Mouse (Mus musculus): ENCODE data around the gene Prrt3. TPM values are rescaled to one million over a fixed set of nuclear protein-coding genes. Genes with fewer than 3 reads are reported as not detected.

The Prrt3 gene
- polyA plus RNA-seq, 1 experiment from 2014 or later: 0.05 TPM

GRCm38 (mm10) chr6:113468512-113468911 lies 33.2 kb downstream of the Prrt3 start:
- Histone ChIP-seq H3K36me3 (ENCODE audit: insufficient read depth) (no peaks in the 10 kb centered on the region), H3K9me3 (ENCODE audit: low read depth, low read length) (no peaks in the 10 kb centered on the region), H3K4me1 (ENCODE audit: insufficient read depth) (no peaks in the 10 kb centered on the region), H3K4me3 (ENCODE audit: low read depth, low read length) (no peak overlapping the region), H3K27me3 (ENCODE audit: insufficient read depth, low read length) (peaks cover 12% of the 10 kb centered on the region; the same call in 1 of the 2 replicates), H3K27ac (ENCODE audit: low read depth) (no peak overlapping the region), H3K9ac (no peak overlapping the region), H3K4me2 (peak overlapping the region; percentile 72; the same call in 1 of the 2 replicates)
- DNase-seq: no peak
- 65% methylated on average over 3 of the region's 3 CpGs for WGBS
- no peak for ATAC-seq (ENCODE audit: insufficient read depth)
- no peak for TF ChIP-seq CTCF (IDR thresholded peaks at IDR 0.05; ENCODE audit: low read depth)

GRCm38 (mm10) chr6:113465602-113466001 lies 36.1 kb downstream of the Prrt3 start:
- Histone ChIP-seq H3K36me3 (ENCODE audit: insufficient read depth) (no peaks in the 10 kb centered on the region), H3K9ac (no peak overlapping the region), H3K4me2 (no peak overlapping the region), H3K27ac (ENCODE audit: low read depth) (no peak overlapping the region), H3K9me3 (ENCODE audit: low read depth, low read length) (no peaks in the 10 kb centered on the region), H3K4me1 (ENCODE audit: insufficient read depth) (no peaks in the 10 kb centered on the region), H3K27me3 (ENCODE audit: insufficient read depth, low read length) (peaks cover 11% of the 10 kb centered on the region; the same call in 1 of the 2 replicates), H3K4me3 (ENCODE audit: low read depth, low read length) (no peak overlapping the region)
- TF ChIP-seq CTCF (IDR thresholded peaks at IDR 0.05; ENCODE audit: low read depth): peak; percentile 49
- DNase-seq: peak; percentile 34
- no peak for ATAC-seq (ENCODE audit: insufficient read depth)
- WGBS: 48% methylated on average over 5 of the region's 5 CpGs

- no peak overlapping the region for H3K9ac ChIP-seq
- no peak for TF ChIP-seq CTCF (IDR thresholded peaks at IDR 0.05; ENCODE audit: low read depth)
- no peaks in the 10 kb centered on the region for H3K36me3 ChIP-seq (ENCODE audit: insufficient read depth)
- WGBS: 60% methylated on average over 7 of the region's 7 CpGs
- no peak overlapping the region for H3K27ac ChIP-seq (ENCODE audit: low read depth)
- H3K9me3 ChIP-seq (ENCODE audit: low read depth, low read length): no peaks in the 10 kb centered on the region
- no peaks in the 10 kb centered on the region for H3K4me1 ChIP-seq (ENCODE audit: insufficient read depth)
- no peak for DNase-seq
- ATAC-seq (ENCODE audit: insufficient read depth): no peak
- no peak overlapping the region for H3K4me3 ChIP-seq (ENCODE audit: low read depth, low read length)
- H3K27me3 ChIP-seq (ENCODE audit: insufficient read depth, low read length): no peaks in the 10 kb centered on the region
- no peak overlapping the region for H3K4me2 ChIP-seq
Observed at GRCm38 (mm10) chr6:113464040-113464439, 37.7 kb downstream of the Prrt3 start.

GRCm38 (mm10) chr6:113458635-113459034 lies 43.1 kb downstream of the Prrt3 start:
- H3K27me3 ChIP-seq (ENCODE audit: insufficient read depth, low read length): no peaks in the 10 kb centered on the region
- 40% methylated on average over 10 of the region's 10 CpGs for WGBS
- peak overlapping the region; percentile 42 for H3K9ac ChIP-seq
- peak overlapping the region; percentile 54 for H3K4me2 ChIP-seq
- no peaks in the 10 kb centered on the region for H3K4me1 ChIP-seq (ENCODE audit: insufficient read depth)
- no peak for TF ChIP-seq CTCF (IDR thresholded peaks at IDR 0.05; ENCODE audit: low read depth)
- H3K36me3 ChIP-seq (ENCODE audit: insufficient read depth): no peaks in the 10 kb centered on the region
- no peaks in the 10 kb centered on the region for H3K9me3 ChIP-seq (ENCODE audit: low read depth, low read length)
- peak overlapping the region; percentile 19 for H3K4me3 ChIP-seq (ENCODE audit: low read depth, low read length)
- H3K27ac ChIP-seq (ENCODE audit: low read depth): 0 out of 2 replicates have a peak overlapping the region, but pooled peaks have one; percentile 42
- DNase-seq (peak; percentile 55), ATAC-seq (ENCODE audit: insufficient read depth) (peak; percentile 94)

DNA sequence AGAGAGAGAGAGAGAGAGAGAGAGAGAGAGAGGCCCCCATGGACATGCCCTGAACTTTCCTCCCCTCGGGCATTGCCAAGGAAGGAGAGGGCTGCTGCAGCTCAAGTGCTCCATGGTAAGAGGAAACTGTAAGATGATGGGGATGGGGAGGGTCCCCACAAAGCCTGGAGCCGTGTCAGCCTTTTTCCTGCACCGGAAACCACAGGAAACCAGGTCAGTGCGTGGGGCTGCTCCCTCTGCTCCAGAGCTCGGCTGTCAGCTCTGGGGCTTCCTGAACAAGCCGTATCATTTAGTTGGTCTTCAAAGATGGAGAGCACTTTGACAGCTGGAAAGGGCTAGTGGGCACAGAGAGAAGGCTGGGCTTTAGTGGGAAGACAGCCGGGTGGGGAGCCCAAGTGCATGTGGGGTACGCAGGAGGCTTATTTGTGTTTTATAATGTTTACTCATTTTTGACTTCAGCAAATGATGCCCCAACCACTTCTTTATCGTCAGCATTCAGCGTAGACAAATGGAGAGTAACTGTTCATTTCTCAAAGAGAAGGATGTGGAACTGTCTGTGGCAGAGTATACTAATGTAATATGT lies 43.7 kb downstream of the Prrt3 start, which contains the start of gene Il17re:
TSS of gene Il17re (plus strand) at position 533 of the 583 bp plus-strand sequence.
- peak within 1 kb of the TSS; percentile 19 for H3K4me3 ChIP-seq (ENCODE audit: low read depth, low read length)
- H3K27me3 ChIP-seq (ENCODE audit: insufficient read depth, low read length): no peaks in the 10 kb centered on the region
- no peaks in the 10 kb centered on the region for H3K9me3 ChIP-seq (ENCODE audit: low read depth, low read length)
- ATAC-seq (ENCODE audit: insufficient read depth): no peak
- H3K9ac ChIP-seq: peak within 1 kb of the TSS; percentile 42
- peak within 1 kb of the TSS; percentile 54 for H3K4me2 ChIP-seq
- DNase-seq: no peak
- H3K27ac ChIP-seq (ENCODE audit: low read depth): 0 out of 2 replicates have a peak within 1 kb of the TSS, but pooled peaks have one; percentile 42
- no peaks in the 10 kb centered on the region for H3K4me1 ChIP-seq (ENCODE audit: insufficient read depth)
- TF ChIP-seq CTCF (IDR thresholded peaks at IDR 0.05; ENCODE audit: low read depth): no peak
- 47% methylated on average over 10 of the region's 10 CpGs for WGBS
- H3K36me3 ChIP-seq (ENCODE audit: insufficient read depth): no peaks in the 10 kb centered on the region

DNA sequence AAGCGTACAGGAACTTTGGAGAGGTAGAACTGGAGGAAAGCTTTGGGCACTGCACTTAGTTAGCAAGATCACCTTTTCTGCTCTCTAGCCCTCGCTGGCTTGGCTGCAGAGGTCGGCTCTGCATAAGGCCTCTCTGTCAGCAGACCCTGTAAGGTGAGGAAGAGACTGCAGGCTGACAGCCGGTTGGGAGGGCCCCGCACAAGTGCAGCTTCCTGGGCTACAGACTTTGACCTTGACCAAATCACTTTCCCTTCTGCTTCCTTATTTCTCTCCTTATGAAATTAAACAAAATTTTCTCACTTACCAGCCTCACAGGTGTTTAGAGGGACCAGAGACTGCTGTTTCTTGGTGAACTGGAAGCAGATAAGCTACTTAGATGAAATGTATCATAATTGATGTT lies 46.7 kb downstream of the Prrt3 start:
- no peak for ATAC-seq (ENCODE audit: insufficient read depth)
- Histone ChIP-seq H3K4me3 (ENCODE audit: low read depth, low read length) (no peak overlapping the region), H3K4me2 (no peak overlapping the region), H3K27ac (ENCODE audit: low read depth) (no peak overlapping the region), H3K36me3 (ENCODE audit: insufficient read depth) (no peaks in the 10 kb centered on the region), H3K27me3 (ENCODE audit: insufficient read depth, low read length) (no peaks in the 10 kb centered on the region), H3K9me3 (ENCODE audit: low read depth, low read length) (no peaks in the 10 kb centered on the region), H3K4me1 (ENCODE audit: insufficient read depth) (no peaks in the 10 kb centered on the region; the same call in 1 of the 2 replicates), H3K9ac (no peak overlapping the region)
- DNase-seq: no peak
- no peak for TF ChIP-seq CTCF (IDR thresholded peaks at IDR 0.05; ENCODE audit: low read depth)
- 57% methylated on average over 5 of the region's 5 CpGs for WGBS

DNA sequence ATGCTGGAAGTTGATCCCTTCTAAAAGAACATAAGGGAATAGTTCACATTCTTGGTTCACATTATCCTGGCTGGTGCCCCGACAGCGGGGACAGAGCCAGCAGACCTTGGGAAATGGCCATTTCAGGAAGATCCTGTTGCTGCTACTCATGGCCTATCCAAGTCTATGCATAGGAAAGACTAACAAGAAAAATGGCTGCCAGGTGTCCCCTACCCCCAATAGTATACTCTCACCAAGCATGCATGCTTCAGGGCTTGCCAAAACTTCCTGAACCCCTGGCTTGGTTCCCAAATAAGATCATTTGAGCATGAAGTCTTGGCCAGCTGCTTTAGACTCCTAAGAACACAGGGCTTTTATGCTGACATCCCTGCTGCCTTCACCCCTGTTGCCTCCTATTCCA lies 49.9 kb downstream of the Prrt3 start:
- peak; percentile 47; the same call in 1 of the 2 replicates for ATAC-seq (ENCODE audit: insufficient read depth)

More for the DNA sequence above, 49.9 kb downstream of the Prrt3 start:
- no peaks in the 10 kb centered on the region; the same call in 1 of the 2 replicates for H3K4me1 ChIP-seq (ENCODE audit: insufficient read depth)
- H3K27me3 ChIP-seq (ENCODE audit: insufficient read depth, low read length): no peaks in the 10 kb centered on the region
- peak; percentile 71 for DNase-seq
- H3K9ac ChIP-seq: no peak overlapping the region
- no peak overlapping the region for H3K4me2 ChIP-seq
- no peaks in the 10 kb centered on the region for H3K9me3 ChIP-seq (ENCODE audit: low read depth, low read length)
- H3K27ac ChIP-seq (ENCODE audit: low read depth): no peak overlapping the region
- no peak overlapping the region for H3K4me3 ChIP-seq (ENCODE audit: low read depth, low read length)
- whole genome bisulfite sequencing: 61% methylated on average over 2 of the region's 2 CpGs
- TF ChIP-seq CTCF (IDR thresholded peaks at IDR 0.05; ENCODE audit: low read depth): no peak
- H3K36me3 ChIP-seq (ENCODE audit: insufficient read depth): peaks cover 22% of the 10 kb centered on the region

All from lung, embryonic 14.5 days (tissue).